Mouse (Mus musculus): ENCODE data around the gene Akr1b3.

GRCm38 (mm10) chr6:34331379-34331778 lies 14.1 kb upstream of the Akr1b3 start:
- TF ChIP-seq POLR2A (IDR thresholded peaks at IDR 0.05; ENCODE audit: insufficient read depth, low read depth, low read length), result no peak
- no peak for TF ChIP-seq CTCF (IDR thresholded peaks at IDR 0.05; ENCODE audit: insufficient read depth, low read depth, low read length)

All from olfactory bulb, adult 2 months (tissue).